Mouse (Mus musculus) bone marrow, adult 2 months (tissue): ENCODE data around the gene Slc24a3.

Experiments used
- CTCF ChIP-seq: fragments of 200-500 bp; IDR thresholded peaks from 2 replicates; pipeline ENCODE4 v1.5.1; 2011; ENCODE audit warnings: low read length, control low read depth; ENCODE audit not compliant: control insufficient read depth, insufficient read depth
- POLR2A ChIP-seq: fragments of 200-500 bp; IDR thresholded peaks from 2 replicates; pipeline ENCODE4 v1.6.1; 2011; ENCODE audit warnings: low read depth, mild to moderate bottlenecking, control low read depth, low read length, borderline replicate concordance; ENCODE audit not compliant: control insufficient read depth

- TF ChIP-seq CTCF (no peak), POLR2A (no peak)
These were observed 333.9 kb downstream of the Slc24a3 start for GRCm38 (mm10) chr2:145501472-145501871.
